Mouse (Mus musculus): Measurements from ENCODE around the gene Hist2h2ab.

DNA sequence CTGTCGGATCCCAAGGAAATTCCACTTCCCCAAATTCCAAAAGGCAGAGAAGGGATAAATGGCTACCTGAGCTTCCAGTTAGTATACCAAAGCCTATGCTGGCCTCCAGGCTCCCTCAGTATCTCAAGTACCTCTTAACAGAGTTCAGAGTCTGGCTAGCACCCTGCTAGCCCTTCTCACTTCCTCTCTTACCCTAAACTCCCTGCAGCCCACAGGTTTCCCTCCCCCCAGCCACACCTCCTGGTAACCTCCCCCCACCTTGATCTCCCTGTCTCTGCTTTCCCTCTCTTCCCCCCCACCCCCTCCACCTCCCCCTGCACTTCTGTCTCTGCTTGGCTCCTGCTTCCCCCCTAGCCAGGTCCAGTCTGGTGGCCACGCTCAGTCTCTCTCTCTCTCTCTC lies 19.9 kb upstream of the Hist2h2ab start:
- TF ChIP-seq POLR2A (IDR thresholded peaks at IDR 0.05; ENCODE audit: low read depth, low read length) = no peak
- no peak for TF ChIP-seq CTCF (IDR thresholded peaks at IDR 0.05; ENCODE audit: extremely low read depth, insufficient read depth, insufficient read length, insufficient replicate concordance)

Measured in spleen, adult 2 months (tissue).